Mouse (Mus musculus) Muller cell, postnatal 12 days (primary cell): ENCODE measurements at regions not wholly inside any gene's neighbourhood (a gene's known extent, or its start where the extent isn't known, plus 50 kb on each side); places are given as distances from the start of the nearest gene placed in this dataset.

Experiments
- DNase-seq: peaks from one replicate; pipeline ENCODE4 v3.0.0-alpha.2; 2015; ENCODE audit errors: inconsistent ontology term

DNA sequence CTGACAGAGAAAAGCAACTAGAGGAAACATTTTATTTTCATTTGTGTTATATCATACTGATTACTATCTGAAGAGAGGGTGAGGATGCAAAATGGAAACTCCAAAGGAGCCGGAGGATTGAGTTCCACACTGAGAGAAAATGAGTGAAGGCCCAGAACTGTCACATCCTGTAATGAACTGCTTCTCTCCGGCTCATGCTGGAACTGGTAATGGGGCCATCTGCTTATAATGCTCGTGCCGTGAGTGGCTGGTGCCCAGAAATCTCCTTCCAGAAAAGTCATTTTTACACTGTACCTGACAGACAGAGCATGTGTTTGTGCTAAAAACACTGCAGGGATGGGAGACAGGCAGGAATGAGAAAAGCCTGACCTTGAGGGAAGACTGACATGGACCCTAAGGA, 483.5 kb upstream of the Pkdcc start:
- peak; percentile 14 for DNase-seq

DNA sequence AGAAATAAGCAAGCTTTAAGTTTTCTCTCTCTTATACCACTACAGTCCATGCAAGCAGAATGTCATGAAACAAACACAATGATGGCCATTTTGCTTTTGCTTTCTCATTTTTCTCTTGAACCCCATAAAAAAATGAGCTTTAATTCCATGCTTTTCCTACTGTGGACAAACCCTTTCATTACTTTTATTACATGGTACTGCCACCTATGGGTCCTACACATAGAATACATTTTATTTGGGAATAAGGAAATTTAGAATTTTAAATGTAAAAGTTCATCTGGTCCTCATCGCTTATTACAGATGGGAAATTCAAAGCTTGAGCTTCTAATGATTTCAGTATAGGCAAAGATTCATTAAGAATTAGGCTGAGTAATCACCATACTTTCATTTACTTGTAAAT, 472.6 kb upstream of the Pkdcc start:
- no peak for DNase-seq

DNA sequence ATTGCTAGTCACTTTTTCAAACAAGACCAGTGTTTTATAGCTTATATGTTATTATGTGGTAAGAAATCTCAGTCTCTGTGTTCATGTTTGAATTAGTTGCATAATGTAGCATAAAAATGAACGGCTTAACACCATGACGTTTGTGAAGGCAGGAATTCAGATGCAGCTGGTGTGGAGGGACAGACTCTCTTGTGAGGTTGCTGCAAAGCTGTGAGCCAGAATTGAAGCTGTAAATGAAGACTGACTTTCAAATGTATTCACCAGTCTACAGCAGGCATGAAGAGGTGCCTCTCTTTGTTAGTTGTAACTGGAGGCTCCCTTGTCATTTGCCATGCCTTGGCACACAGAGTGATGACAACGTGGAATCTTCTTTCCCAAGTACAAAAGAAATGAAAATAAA, 457.7 kb upstream of the Pkdcc start:
- peak; percentile 27 for DNase-seq

DNA sequence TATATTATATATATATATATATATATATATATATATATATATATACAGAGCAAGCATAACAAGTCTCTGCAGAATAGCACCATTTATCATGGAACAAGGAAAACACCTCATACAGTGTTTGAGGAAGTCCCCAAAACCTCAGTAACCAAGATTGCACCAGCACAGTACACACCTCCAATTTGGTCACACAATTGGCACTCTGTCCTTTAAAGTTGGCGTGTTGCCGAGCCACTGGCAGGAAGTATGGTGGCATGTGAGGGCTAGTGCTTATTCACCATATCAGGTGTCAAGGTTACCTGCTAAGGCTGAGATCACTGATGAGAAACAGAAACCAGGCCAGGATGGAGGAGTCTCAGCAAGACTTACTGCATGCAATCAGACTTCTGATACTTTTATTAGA, 436.0 kb upstream of the Pkdcc start:
- no peak for DNase-seq

DNA sequence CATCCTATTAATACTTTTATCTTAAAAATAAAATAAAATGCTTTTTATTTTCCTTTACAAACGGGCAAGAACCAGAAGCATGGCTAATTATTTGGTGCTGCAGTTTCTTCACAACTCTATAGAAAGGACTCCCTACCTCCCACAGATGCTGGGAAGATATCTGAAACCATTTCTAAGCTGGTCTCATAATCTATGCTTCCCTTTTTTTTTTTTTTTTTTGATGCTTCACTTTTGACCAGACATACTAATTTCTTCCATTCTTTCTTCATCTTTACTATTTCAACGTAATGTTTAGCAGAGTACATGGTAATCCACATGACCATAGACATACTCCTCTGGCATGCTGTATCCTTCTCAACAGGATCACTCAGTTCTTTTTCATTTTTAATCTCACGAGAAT, 393.0 kb upstream of the Pkdcc start:
- DNase-seq = no peak

DNA sequence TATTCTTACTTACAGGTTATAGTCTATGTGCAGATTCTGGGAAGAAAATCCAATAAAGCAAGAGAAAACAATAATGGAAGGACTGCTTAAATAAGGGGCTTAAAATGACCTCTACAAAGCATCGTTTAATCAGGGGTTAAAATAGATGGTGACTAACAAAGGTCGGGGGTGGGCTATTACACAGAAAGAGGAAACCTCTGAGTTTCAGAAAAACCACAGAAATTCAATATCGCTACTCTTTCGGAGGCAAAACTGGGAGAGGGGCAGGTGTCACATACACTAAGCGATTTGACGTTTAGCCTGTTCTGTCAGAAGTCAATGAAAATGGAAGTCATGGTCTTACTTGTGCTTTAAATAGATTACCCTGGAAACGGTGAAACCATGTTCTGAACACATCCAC, 391.0 kb upstream of the Pkdcc start:
- DNase-seq = no peak

DNA sequence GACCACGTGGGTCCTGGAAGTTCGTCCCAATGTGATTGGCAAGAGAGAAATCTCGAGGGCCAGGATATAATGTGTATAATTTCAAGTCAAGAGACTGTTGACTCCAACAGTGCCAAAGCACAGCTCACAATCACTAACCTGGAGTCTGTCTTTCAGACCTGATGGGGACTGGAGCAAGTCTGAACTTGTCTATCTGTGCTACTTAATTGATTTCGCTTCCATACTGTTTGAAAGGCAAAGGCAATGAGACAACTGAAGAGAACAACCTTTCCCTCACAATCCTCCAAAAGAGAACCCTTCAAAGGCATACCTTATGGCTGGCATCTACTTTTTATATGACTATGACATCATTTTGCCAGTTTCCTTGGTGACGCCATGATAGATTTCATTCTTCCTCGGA, 390.5 kb upstream of the Pkdcc start:
- DNase-seq = no peak

DNA sequence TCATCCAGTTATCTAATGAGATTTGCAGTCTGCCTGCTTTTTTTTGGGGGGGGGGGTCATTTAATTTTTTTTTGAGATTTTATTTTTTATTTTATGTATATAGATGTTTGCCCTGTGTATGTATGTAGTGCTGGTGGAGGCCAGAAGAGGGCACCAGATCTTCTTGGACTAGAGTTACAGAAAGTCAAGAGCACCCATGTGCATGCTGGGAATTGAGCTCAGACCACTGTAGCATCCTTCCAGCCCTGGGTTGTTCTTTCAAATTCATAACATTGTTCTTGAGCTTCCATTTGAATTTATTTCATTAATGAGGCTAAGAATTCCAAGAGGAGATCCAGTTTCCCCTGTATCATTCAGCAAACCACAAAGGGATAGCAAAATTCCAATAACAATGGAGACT, 387.9 kb upstream of the Pkdcc start:
- DNase-seq = no peak

DNA sequence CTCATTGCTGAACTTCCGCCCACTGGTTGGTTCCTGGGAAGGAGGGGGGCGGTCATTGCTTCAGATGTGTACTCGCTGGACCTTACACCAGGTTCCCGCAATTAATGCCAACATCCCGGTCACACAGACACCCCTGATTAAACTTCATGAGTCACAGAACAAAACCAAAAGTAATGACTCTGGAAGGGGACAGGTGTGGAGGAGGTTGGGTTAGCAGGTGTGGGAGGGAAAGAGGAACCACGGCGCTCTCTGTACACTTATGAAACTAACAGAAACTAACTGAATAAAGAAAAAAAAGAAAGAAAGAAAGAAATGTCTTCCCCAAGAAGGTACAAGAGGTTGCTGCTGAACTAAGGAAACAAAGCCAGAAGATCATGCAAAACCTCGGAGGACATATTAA, 387.3 kb upstream of the Pkdcc start:
- DNase-seq = peak; percentile 12

DNA sequence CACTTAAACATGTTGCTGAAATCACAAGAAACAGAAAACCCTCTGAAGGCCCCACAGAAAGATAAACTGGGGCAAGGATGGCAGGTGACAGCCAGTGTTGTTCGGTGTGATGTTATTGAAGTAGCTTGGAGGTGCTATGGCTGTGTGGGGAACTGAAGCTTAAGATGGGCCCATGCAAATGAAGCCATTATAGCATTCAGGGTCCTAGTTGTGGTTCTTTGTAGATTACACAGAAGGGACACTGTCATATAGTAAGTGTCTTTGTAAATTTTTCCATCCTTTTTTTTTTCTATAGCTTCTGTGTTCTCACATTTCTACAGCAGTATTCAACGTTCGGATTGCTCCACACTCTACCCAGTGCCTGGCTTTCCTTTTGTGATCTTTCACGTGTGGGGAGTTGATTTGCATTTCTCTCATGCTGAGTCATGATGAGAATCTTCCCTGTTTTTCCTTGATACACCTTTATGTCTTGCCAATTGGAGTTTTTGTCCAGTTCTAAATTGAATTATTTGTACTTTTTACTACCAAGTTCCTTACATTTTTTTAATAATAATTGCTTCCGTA, 386.6 kb upstream of the Pkdcc start:
- DNase-seq = no peak

GRCm38 (mm10) chr17:82829415-82829814, 385.7 kb upstream of the Pkdcc start:
- no peak for DNase-seq

DNA sequence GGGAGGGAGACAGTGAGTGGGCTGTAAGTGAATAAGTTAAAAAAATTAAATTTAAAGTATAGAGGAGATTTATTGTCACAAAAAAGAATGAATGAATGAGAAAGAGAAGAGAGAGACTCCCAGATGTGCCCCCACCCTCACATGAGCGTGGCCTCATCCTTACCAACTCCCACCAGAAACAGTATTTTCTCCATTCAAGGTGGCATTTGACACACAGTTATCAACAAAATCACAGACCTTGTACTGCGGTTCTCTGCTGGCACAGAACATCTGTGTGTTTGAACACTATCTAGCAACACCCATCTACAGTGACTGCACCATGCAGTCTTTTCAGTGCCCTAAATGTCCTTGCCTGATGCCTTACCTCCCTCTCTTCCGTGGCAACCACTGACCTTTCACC, 380.9 kb upstream of the Pkdcc start:
- DNase-seq = no peak

DNA sequence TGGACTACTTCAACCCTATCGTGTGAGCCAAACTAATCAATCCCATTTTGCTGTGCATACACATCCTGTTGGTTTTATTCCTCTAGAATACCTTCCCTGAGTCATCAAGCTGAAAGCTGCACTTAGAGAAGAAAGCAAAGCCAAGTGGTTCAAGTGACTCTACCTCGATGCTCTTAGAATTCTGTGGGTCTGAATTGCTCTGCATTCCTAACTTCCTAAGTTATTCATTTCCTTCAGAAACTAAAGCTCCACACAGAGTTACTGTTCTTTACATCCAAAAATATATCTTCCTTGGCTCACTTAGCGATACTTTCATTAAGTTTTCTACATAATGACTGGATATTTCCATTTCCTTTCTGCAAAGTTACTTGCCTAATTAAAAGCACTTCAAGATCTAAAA, 379.0 kb upstream of the Pkdcc start:
- DNase-seq = no peak

GRCm38 (mm10) chr17:82846776-82847494, 368.2 kb upstream of the Pkdcc start:
- no peak for DNase-seq

- DNase-seq = peak; percentile 67
Observed at GRCm38 (mm10) chr17:82857199-82858147, 357.6 kb upstream of the Pkdcc start.

GRCm38 (mm10) chr17:82860391-82860790, 354.7 kb upstream of the Pkdcc start:
- DNase-seq = no peak

DNA sequence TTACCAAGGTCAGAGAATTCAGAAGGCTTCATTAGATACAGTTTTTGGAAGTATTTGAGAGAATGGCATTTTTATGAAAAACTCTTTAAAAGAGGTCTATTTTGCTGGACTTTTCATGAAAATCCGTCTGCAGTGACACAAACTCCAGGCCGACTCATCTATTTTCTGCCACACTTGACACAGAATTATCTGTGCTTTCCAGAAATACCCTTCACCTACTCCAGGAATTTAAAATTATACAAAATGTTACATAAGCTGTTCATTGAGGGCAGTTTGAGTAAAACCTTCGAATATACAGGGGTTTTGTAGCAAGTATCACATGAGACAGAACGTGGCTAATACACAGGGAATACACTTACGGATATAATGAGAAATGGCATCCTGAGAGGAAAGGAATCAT, 354.1 kb upstream of the Pkdcc start:
- DNase-seq = no peak

DNA sequence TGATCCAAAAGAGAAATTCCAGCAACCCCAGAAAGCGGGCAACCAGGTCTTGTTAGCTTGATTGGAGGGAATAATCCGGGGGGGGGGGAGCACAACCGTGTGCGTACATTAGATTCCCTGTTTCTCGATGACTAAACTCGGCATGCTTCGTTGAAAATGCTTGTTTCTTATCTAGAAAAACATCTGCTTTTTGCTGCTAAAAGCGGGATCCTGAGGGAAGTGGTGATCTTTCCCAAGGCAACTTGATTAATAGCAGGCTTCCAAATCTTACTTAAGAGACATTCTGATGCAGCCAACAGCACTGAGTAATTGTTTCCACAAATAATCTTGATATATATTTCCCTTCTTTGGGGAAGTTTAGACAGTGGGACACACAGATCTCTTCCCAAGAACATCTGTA, 338.0 kb upstream of the Pkdcc start:
- no peak for DNase-seq

DNA sequence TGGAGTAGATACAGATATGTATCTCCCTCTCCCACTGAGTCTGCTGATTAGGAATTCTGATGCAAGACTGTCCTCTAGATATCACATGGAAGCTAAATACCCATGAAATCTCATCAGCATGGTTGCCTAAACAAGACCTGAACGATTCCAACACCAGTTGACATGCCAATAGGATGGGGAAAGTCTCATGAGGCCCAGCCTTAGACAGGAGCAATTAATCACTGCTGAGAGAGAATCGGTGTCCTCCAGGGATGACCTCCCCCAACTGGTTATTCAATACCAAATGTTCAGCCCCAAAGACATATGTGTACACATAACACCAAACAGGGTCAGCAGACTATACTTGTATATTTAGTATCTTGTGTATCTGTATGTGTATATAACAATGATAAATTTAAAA, 314.5 kb upstream of the Pkdcc start:
- DNase-seq = no peak

- no peak for DNase-seq
Observed at GRCm38 (mm10) chr17:82901098-82901891, 313.8 kb upstream of the Pkdcc start.

GRCm38 (mm10) chr17:82904961-82905360, 310.1 kb upstream of the Pkdcc start:
- DNase-seq = peak; percentile 82

- DNase-seq = no peak
Observed at GRCm38 (mm10) chr17:82905483-82905882, 309.6 kb upstream of the Pkdcc start.
